Mouse (Mus musculus) ovary, adult 10 weeks (tissue): ENCODE results near the gene Togaram2. TPM values are rescaled to one million over a fixed set of nuclear protein-coding genes. Genes with fewer than 3 reads are reported as not detected.

Source experiments
- polyA plus RNA-seq: library from polyadenylated mRNA; stranded (reverse); fragments of 350-450 nt; fragmentation: Illumina TruSeq; extraction: RNeasy Lipid Tissue Mini Kit (QIAGEN cat#74804); gene quantifications from one replicate; pipeline ENCODE4 v1.2.3, GENCODE M21; 2014

Togaram2 gene
- polyA plus RNA-seq: 0.14 TPM

GRCm38 (mm10) chr17:71673092-71673491 is at the start of gene Togaram2:
Gene Togaram2 (plus strand): TSS chr17:71673261.

GRCm38 (mm10) chr17:71752831-71753230 is 79.8 kb downstream of the Togaram2 start, which contains the start of gene Pcare:
Gene Pcare (minus strand): TSS chr17:71752894.

GRCm38 (mm10) chr17:71768173-71768572 is 95.1 kb downstream of the Togaram2 start, which contains the start of gene Clip4:
Gene Clip4 (plus strand): TSS chr17:71768473.

Other genes starting within 250 kb of the Togaram2 start
- gene Gm4707, start 213.3 kb upstream of the Togaram2 start, polyA plus RNA-seq: not detected
- gene Smchd1, start 197.9 kb upstream of the Togaram2 start, polyA plus RNA-seq: 146 TPM
- gene Ndc80, start 146.4 kb upstream of the Togaram2 start, polyA plus RNA-seq: 35.4 TPM
- gene Spdya, start 121.2 kb upstream of the Togaram2 start, polyA plus RNA-seq: 2.3 TPM
- 175 TPM for gene Wdr43, start 57.4 kb upstream of the Togaram2 start, polyA plus RNA-seq
- not detected for gene Pcare, start 79.6 kb downstream of the Togaram2 start, polyA plus RNA-seq
- gene Clip4, start 95.2 kb downstream of the Togaram2 start, polyA plus RNA-seq: 47.2 TPM